Mouse (Mus musculus) liver, postnatal 0 days (tissue): ENCODE measurements around the gene H2-Oa.

Source experiments
- CTCF ChIP-seq: sonication (generic); IDR thresholded peaks from 2 replicates; pipeline ENCODE4 v1.5.1; 2016; ENCODE audit warnings: antibody characterized with exemption, low read depth
- EP300 ChIP-seq: IDR thresholded peaks from 2 replicates; pipeline ENCODE4 v1.6.1; 2016; ENCODE audit warnings: antibody characterized with exemption, low read depth, mild to moderate bottlenecking

- TF ChIP-seq EP300 (no peak), CTCF (no peak)
Observed at GRCm38 (mm10) chr17:34127475-34127874, 35.3 kb downstream of the H2-Oa start.
